Mouse (Mus musculus): ENCODE results near the gene 5830411N06Rik. TPM values are rescaled to one million over a fixed set of nuclear protein-coding genes. Genes with fewer than 3 reads are reported as not detected.

5830411N06Rik gene
- not detected in 2 replicates for polyA plus RNA-seq (2014; fragmentation: Nextera tagmentation; extraction: Ambion mirVana)

DNA sequence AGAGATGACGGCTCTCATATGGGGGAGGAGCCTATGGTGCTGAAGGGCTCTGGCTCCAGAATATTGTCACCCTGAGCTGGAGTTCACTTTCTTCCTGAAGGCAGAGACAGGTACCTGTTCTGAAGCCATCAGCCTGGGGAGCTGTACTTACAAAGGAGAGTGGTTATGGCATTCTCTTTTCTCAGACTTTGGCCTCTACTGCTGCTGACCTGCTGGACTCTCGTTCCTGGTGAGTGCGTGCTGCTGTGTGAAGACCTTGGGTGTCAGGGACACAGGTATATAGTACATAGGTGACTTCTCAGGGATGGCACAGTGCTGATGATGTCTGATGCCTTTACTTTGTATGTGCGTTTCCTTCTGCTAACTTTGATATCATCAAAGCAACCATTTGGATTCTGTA, at the start of gene 5830411N06Rik:
Gene 5830411N06Rik, plus strand, starts transcription at position 69 of the 400 bp plus-strand sequence.
- ATAC-seq, result no peak
- no peak for DNase-seq (ENCODE audit: low spot score)
- no peaks in the 10 kb centered on the region for H3K36me3 ChIP-seq (ENCODE audit: control insufficient read depth, insufficient read depth, low read length)

DNA sequence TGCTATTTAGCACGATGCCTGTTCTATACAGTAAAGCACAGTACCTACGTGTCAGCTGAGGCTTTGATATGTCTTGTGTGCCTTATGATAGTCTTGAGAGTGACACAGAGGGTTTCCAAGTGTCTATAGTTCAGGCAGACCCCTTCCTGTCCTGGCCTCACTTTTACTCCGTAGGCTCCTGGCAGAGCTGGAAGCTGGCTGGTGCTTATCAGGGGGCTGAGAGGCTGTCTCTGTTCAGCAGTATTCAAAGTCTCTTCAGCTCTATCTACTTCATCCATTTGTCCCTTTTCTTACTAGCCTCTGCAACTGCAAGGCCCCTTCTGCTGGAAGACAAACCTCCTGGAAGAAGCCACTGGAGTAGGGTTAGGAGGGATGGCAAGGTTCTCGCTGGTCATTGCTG, 46.0 kb upstream of the 5830411N06Rik start:
- no peak overlapping the region for H3K4me2 ChIP-seq (ENCODE audit: low read length)
- H3K36me3 ChIP-seq (ENCODE audit: control insufficient read depth, insufficient read depth, low read length), result no peaks in the 10 kb centered on the region
- H3K9ac ChIP-seq (ENCODE audit: low read length), result no peak overlapping the region
- no peak overlapping the region for H3K4me3 ChIP-seq (ENCODE audit: low read depth, low read length)
- WGBS, result 92% methylated on average over 4 of the region's 4 CpGs
- no peaks in the 10 kb centered on the region for H3K27me3 ChIP-seq (replicated peaks; ENCODE audit: control insufficient read depth, insufficient read depth, low read length)
- DNase-seq (ENCODE audit: low spot score) (no peak), ATAC-seq (no peak)
- no peaks in the 10 kb centered on the region for H3K4me1 ChIP-seq (ENCODE audit: control insufficient read depth, insufficient read depth, low read length)
- H3K27ac ChIP-seq (ENCODE audit: low read depth, low read length), result no peak overlapping the region
- H3K9me3 ChIP-seq (replicated peaks; ENCODE audit: control insufficient read depth, low read length), result no peaks in the 10 kb centered on the region

More for the DNA sequence above, at the start of gene 5830411N06Rik:
- no peak within 1 kb of the TSS for H3K9ac ChIP-seq (ENCODE audit: low read length)
- WGBS, result 87% methylated on average over 4 of the region's 4 CpGs
- H3K4me2 ChIP-seq (ENCODE audit: low read length), result no peak within 1 kb of the TSS
- H3K4me1 ChIP-seq (ENCODE audit: control insufficient read depth, insufficient read depth, low read length), result no peaks in the 10 kb centered on the region
- no peak within 1 kb of the TSS for H3K27ac ChIP-seq (ENCODE audit: low read depth, low read length)
- H3K27me3 ChIP-seq (replicated peaks; ENCODE audit: control insufficient read depth, insufficient read depth, low read length), result no peaks in the 10 kb centered on the region
- H3K4me3 ChIP-seq (ENCODE audit: low read depth, low read length), result no peak within 1 kb of the TSS
- H3K9me3 ChIP-seq (replicated peaks; ENCODE audit: control insufficient read depth, low read length), result no peaks in the 10 kb centered on the region

DNA sequence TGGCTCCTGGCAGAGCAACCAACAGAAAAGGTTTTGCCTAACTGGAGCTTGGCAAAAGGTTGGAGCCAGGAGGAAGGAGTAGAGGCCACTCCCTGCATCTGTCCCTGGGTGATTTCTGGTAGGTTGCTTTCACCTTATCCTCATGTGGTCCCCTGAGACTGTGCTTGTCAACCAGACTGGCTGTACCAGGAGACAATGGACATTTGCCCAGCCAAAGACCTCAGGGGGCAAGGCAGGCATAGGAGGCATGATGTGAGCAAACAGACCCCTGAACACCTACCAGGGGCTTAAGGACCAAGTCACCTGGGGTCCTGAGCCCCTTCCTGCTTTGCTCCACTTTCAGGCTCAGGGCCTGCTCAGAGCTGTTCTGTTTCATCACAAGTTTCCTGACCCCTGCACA, 41.2 kb upstream of the 5830411N06Rik start, which contains the start of gene Olfr524:
Gene Olfr524, minus strand, starts transcription at position 101 of the 400 bp plus-strand sequence.
- Histone ChIP-seq H3K9me3 (replicated peaks; ENCODE audit: control insufficient read depth, low read length) (no peaks in the 10 kb centered on the region), H3K36me3 (ENCODE audit: control insufficient read depth, insufficient read depth, low read length) (no peaks in the 10 kb centered on the region), H3K4me1 (ENCODE audit: control insufficient read depth, insufficient read depth, low read length) (no peaks in the 10 kb centered on the region), H3K27ac (ENCODE audit: low read depth, low read length) (no peak within 1 kb of the TSS), H3K4me3 (ENCODE audit: low read depth, low read length) (no peak within 1 kb of the TSS), H3K9ac (ENCODE audit: low read length) (no peak within 1 kb of the TSS), H3K4me2 (ENCODE audit: low read length) (no peak within 1 kb of the TSS), H3K27me3 (replicated peaks; ENCODE audit: control insufficient read depth, insufficient read depth, low read length) (no peaks in the 10 kb centered on the region)
- ATAC-seq (no peak), DNase-seq (ENCODE audit: low spot score) (no peak)

DNA sequence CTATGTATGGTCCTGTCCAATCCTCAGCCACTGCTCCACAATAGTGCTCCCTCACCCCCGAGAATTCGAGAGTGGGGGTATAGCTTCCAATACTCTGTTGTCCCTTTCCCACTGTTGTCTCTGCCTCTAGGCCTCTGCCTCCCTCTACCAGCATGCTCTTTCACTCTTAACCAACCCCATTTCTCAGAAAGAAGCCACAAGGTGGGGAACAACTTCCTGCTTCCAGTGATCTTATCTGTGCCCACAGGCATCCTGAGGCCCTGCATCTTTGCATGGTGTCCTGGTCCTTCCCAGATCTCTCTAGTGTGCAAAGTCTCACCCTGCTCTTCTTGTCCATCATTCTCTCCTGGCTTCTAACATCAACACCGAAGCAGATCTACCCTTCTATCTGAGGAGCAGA, 40.2 kb upstream of the 5830411N06Rik start:
- no peak overlapping the region for H3K4me3 ChIP-seq (ENCODE audit: low read depth, low read length)
- H3K9me3 ChIP-seq (replicated peaks; ENCODE audit: control insufficient read depth, low read length), result no peaks in the 10 kb centered on the region
- no peak overlapping the region for H3K4me2 ChIP-seq (ENCODE audit: low read length)
- DNase-seq (ENCODE audit: low spot score) (no peak), ATAC-seq (no peak)
- 95% methylated on average over 3 of the region's 3 CpGs for WGBS
- H3K36me3 ChIP-seq (ENCODE audit: control insufficient read depth, insufficient read depth, low read length), result no peaks in the 10 kb centered on the region
- H3K4me1 ChIP-seq (ENCODE audit: control insufficient read depth, insufficient read depth, low read length), result no peaks in the 10 kb centered on the region
- no peak overlapping the region for H3K9ac ChIP-seq (ENCODE audit: low read length)
- no peaks in the 10 kb centered on the region for H3K27me3 ChIP-seq (replicated peaks; ENCODE audit: control insufficient read depth, insufficient read depth, low read length)
- no peak overlapping the region for H3K27ac ChIP-seq (ENCODE audit: low read depth, low read length)

DNA sequence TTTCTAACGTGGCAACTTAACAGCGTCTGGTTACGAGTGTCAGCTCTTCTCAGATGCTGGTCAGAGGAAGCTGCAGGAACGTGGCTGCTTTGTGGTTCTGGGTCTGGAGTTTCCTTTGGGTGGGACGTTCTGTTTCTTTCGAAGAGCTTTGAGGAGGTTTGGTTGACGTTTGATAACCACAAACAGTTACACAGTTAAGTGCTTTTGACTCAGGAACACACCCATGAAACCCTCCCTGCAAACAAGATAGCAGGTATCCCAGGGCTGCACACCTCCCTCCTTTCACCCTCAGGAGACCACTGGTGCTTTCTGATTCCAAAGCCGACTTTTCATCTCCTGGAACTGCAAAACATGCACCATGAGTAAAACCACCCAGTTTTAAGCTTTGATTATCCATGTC, 38.9 kb upstream of the 5830411N06Rik start:
- Histone ChIP-seq H3K27me3 (replicated peaks; ENCODE audit: control insufficient read depth, insufficient read depth, low read length) (no peaks in the 10 kb centered on the region), H3K9ac (ENCODE audit: low read length) (no peak overlapping the region), H3K9me3 (replicated peaks; ENCODE audit: control insufficient read depth, low read length) (no peaks in the 10 kb centered on the region), H3K4me3 (ENCODE audit: low read depth, low read length) (no peak overlapping the region), H3K4me1 (ENCODE audit: control insufficient read depth, insufficient read depth, low read length) (no peaks in the 10 kb centered on the region), H3K4me2 (ENCODE audit: low read length) (no peak overlapping the region), H3K27ac (ENCODE audit: low read depth, low read length) (no peak overlapping the region), H3K36me3 (ENCODE audit: control insufficient read depth, insufficient read depth, low read length) (no peaks in the 10 kb centered on the region)
- DNase-seq (ENCODE audit: low spot score) (no peak), ATAC-seq (no peak)
- 83% methylated on average over 8 of the region's 8 CpGs for WGBS

DNA sequence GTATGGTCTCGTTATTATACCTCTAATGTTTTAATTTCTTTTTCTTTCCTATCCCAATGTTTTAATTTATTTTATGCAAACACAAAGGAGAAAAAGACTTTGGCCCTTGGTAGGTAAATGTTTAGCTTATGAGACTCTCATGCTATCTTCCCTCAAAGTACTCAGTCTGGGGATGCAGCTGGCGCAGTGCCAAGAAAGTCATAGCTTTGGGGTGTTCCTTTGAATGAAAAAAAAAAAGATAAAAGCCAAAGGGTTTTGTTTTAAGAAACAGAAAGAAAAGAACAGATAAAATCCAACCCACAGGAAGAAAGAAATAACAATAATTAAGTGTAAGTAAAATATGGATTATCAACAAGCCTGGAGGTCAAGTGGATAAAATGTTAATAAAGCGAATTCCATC, 38.4 kb upstream of the 5830411N06Rik start:
- no peaks in the 10 kb centered on the region for H3K36me3 ChIP-seq (ENCODE audit: control insufficient read depth, insufficient read depth, low read length)
- no peak overlapping the region for H3K4me2 ChIP-seq (ENCODE audit: low read length)
- H3K9me3 ChIP-seq (replicated peaks; ENCODE audit: control insufficient read depth, low read length), result no peaks in the 10 kb centered on the region
- no peak overlapping the region for H3K9ac ChIP-seq (ENCODE audit: low read length)
- WGBS, result 85% methylated on average over 3 of the region's 3 CpGs
- no peak for DNase-seq (ENCODE audit: low spot score)
- no peak overlapping the region for H3K4me3 ChIP-seq (ENCODE audit: low read depth, low read length)
- H3K4me1 ChIP-seq (ENCODE audit: control insufficient read depth, insufficient read depth, low read length), result no peaks in the 10 kb centered on the region
- H3K27me3 ChIP-seq (replicated peaks; ENCODE audit: control insufficient read depth, insufficient read depth, low read length), result no peaks in the 10 kb centered on the region
- no peak overlapping the region for H3K27ac ChIP-seq (ENCODE audit: low read depth, low read length)
- no peak for ATAC-seq

DNA sequence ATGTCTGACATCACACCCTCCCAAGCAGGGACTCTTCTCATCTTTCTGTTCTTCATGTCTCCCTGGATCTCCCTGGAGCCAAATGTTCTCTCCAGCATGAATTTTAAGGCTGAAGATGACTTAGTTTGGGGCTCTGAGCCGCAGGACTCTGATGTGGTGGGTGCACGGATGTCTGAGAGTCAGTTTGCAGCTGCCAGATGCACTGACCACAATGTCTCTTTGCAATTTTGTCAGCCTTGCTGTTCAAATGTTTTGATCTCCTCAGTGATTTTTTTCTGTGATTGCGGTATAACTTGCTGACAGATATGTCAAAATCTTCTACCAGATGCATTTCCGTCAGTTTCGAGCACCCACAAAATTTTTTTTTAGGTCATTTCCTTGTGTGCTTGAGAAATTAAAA, 33.2 kb upstream of the 5830411N06Rik start:
- Histone ChIP-seq H3K9me3 (replicated peaks; ENCODE audit: control insufficient read depth, low read length) (no peaks in the 10 kb centered on the region), H3K4me3 (ENCODE audit: low read depth, low read length) (no peak overlapping the region), H3K4me1 (ENCODE audit: control insufficient read depth, insufficient read depth, low read length) (no peaks in the 10 kb centered on the region), H3K9ac (ENCODE audit: low read length) (no peak overlapping the region), H3K4me2 (ENCODE audit: low read length) (no peak overlapping the region), H3K27me3 (replicated peaks; ENCODE audit: control insufficient read depth, insufficient read depth, low read length) (no peaks in the 10 kb centered on the region), H3K27ac (ENCODE audit: low read depth, low read length) (no peak overlapping the region), H3K36me3 (ENCODE audit: control insufficient read depth, insufficient read depth, low read length) (no peaks in the 10 kb centered on the region)
- 87% methylated on average over 5 of the region's 5 CpGs for WGBS
- no peak for DNase-seq (ENCODE audit: low spot score)
- no peak for ATAC-seq

DNA sequence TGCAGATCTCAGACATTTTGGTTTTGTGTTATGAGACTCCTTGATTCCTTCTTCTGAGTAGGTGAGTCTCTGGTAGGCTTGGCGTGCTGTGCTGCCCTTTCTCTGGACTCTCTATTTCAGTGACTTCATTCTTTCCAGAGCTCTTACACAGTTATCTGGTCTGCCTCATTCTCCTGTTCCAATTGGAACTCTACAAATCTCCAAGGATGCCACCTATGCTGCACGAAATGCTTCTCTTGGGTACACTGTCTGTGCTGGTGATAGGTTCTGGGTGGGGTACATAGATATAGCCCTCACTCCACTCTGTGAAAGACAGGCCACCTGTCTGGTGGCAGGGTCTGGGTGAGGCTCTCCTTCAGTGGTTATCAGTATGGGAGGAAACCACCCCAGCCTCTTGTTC, 29.1 kb upstream of the 5830411N06Rik start, which contains the start of gene Cd163l1:
Gene Cd163l1, plus strand, starts transcription at position 301 of the 400 bp plus-strand sequence.
- no peaks in the 10 kb centered on the region for H3K9me3 ChIP-seq (replicated peaks; ENCODE audit: control insufficient read depth, low read length)
- H3K4me1 ChIP-seq (ENCODE audit: control insufficient read depth, insufficient read depth, low read length), result no peaks in the 10 kb centered on the region
- no peak within 1 kb of the TSS for H3K4me2 ChIP-seq (ENCODE audit: low read length)
- ATAC-seq, result no peak
- DNase-seq (ENCODE audit: low spot score), result no peak
- H3K4me3 ChIP-seq (ENCODE audit: low read depth, low read length), result no peak within 1 kb of the TSS
- WGBS, result 86% methylated on average over 2 of the region's 2 CpGs
- no peaks in the 10 kb centered on the region for H3K27me3 ChIP-seq (replicated peaks; ENCODE audit: control insufficient read depth, insufficient read depth, low read length)
- H3K36me3 ChIP-seq (ENCODE audit: control insufficient read depth, insufficient read depth, low read length), result no peaks in the 10 kb centered on the region
- no peak within 1 kb of the TSS for H3K9ac ChIP-seq (ENCODE audit: low read length)
- no peak within 1 kb of the TSS for H3K27ac ChIP-seq (ENCODE audit: low read depth, low read length)

DNA sequence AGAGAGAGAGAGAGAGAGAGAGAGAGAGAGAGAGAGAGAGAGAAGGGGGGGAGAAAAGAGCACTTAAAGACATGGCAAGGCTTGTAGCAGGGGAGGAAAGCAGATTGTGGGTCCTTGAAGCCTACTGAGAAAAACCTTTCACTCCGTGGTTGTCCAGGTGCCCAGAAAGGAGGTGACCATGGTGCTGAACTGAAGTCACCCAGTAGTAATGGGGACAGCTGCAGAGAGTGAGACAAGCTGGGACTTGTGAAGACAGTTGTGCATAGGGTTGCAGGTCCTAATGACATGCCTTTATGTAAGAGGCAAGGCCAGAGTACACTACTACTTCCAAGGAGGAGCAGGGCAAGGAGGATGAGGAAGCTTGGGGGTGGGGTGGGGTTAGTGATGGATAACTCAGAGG, 27.8 kb upstream of the 5830411N06Rik start:
- Histone ChIP-seq H3K4me2 (ENCODE audit: low read length) (no peak overlapping the region), H3K27ac (ENCODE audit: low read depth, low read length) (no peak overlapping the region), H3K4me1 (ENCODE audit: control insufficient read depth, insufficient read depth, low read length) (no peaks in the 10 kb centered on the region), H3K27me3 (replicated peaks; ENCODE audit: control insufficient read depth, insufficient read depth, low read length) (no peaks in the 10 kb centered on the region), H3K4me3 (ENCODE audit: low read depth, low read length) (no peak overlapping the region), H3K9ac (ENCODE audit: low read length) (no peak overlapping the region), H3K9me3 (replicated peaks; ENCODE audit: control insufficient read depth, low read length) (no peaks in the 10 kb centered on the region), H3K36me3 (ENCODE audit: control insufficient read depth, insufficient read depth, low read length) (no peaks in the 10 kb centered on the region)
- DNase-seq (ENCODE audit: low spot score) (no peak), ATAC-seq (no peak)
- 13% methylated on average over 1 of the region's 1 CpGs for WGBS

All from forebrain, embryonic 14.5 days (tissue).